Mouse (Mus musculus): ENCODE measurements around the gene Haus5. TPM values are rescaled to one million over a fixed set of nuclear protein-coding genes. Genes with fewer than 3 reads are reported as not detected.

Haus5 gene
- polyA plus RNA-seq, 1 experiment from 2014 or later = 35.8 TPM

GRCm38 (mm10) chr7:30614454-30614853, 50.3 kb downstream of the Haus5 start:
- DNase-seq (ENCODE audit: low spot score) = no peak
- 73% methylated on average over 2 of the region's 2 CpGs for WGBS
- H3K4me3 ChIP-seq (ENCODE audit: low read depth, low read length) = no peak overlapping the region
- no peaks in the 10 kb centered on the region for H3K9me3 ChIP-seq (replicated peaks; ENCODE audit: control insufficient read depth, low read length)
- no peak for ATAC-seq
- peaks cover 42% of the 10 kb centered on the region for H3K36me3 ChIP-seq (ENCODE audit: control insufficient read depth, insufficient read depth, low read length)
- no peak overlapping the region for H3K9ac ChIP-seq (ENCODE audit: low read length)
- H3K4me1 ChIP-seq (ENCODE audit: control insufficient read depth, insufficient read depth, low read length) = no peaks in the 10 kb centered on the region
- no peaks in the 10 kb centered on the region for H3K27me3 ChIP-seq (replicated peaks; ENCODE audit: control insufficient read depth, insufficient read depth, low read length)
- H3K27ac ChIP-seq (ENCODE audit: low read depth, low read length) = no peak overlapping the region
- no peak overlapping the region for H3K4me2 ChIP-seq (ENCODE audit: low read length)

GRCm38 (mm10) chr7:30613529-30614112, 51.2 kb downstream of the Haus5 start:
- Histone ChIP-seq H3K9me3 (replicated peaks; ENCODE audit: control insufficient read depth, low read length) (no peaks in the 10 kb centered on the region), H3K36me3 (ENCODE audit: control insufficient read depth, insufficient read depth, low read length) (peaks cover 33% of the 10 kb centered on the region), H3K4me3 (ENCODE audit: low read depth, low read length) (no peak overlapping the region), H3K4me2 (ENCODE audit: low read length) (no peak overlapping the region), H3K9ac (ENCODE audit: low read length) (no peak overlapping the region), H3K27ac (ENCODE audit: low read depth, low read length) (no peak overlapping the region), H3K4me1 (ENCODE audit: control insufficient read depth, insufficient read depth, low read length) (no peaks in the 10 kb centered on the region), H3K27me3 (replicated peaks; ENCODE audit: control insufficient read depth, insufficient read depth, low read length) (no peaks in the 10 kb centered on the region)
- DNase-seq (ENCODE audit: low spot score) = peak; percentile 65
- WGBS = 23% methylated on average over 14 of the region's 14 CpGs
- ATAC-seq = peak; percentile 46; the same call in 1 of the 2 replicates

- H3K9me3 ChIP-seq (replicated peaks; ENCODE audit: control insufficient read depth, low read length) = no peaks in the 10 kb centered on the region
- 84% methylated on average over 8 of the region's 8 CpGs for WGBS
- H3K4me1 ChIP-seq (ENCODE audit: control insufficient read depth, insufficient read depth, low read length) = no peaks in the 10 kb centered on the region
- H3K9ac ChIP-seq (ENCODE audit: low read length) = no peak within 1 kb of the TSS
- H3K27ac ChIP-seq (ENCODE audit: low read depth, low read length) = no peak within 1 kb of the TSS
- H3K4me2 ChIP-seq (ENCODE audit: low read length) = no peak within 1 kb of the TSS
- no peak within 1 kb of the TSS for H3K4me3 ChIP-seq (ENCODE audit: low read depth, low read length)
- no peak for DNase-seq (ENCODE audit: low spot score)
- H3K36me3 ChIP-seq (ENCODE audit: control insufficient read depth, insufficient read depth, low read length) = peaks cover 25% of the 10 kb centered on the region
- no peak for ATAC-seq
- no peaks in the 10 kb centered on the region for H3K27me3 ChIP-seq (replicated peaks; ENCODE audit: control insufficient read depth, insufficient read depth, low read length)
These were observed 52.0 kb downstream of the Haus5 start, which contains the start of gene Upk1a for GRCm38 (mm10) chr7:30612654-30613402. TSS of gene Upk1a (minus strand) at chr7:30612847.

DNA sequence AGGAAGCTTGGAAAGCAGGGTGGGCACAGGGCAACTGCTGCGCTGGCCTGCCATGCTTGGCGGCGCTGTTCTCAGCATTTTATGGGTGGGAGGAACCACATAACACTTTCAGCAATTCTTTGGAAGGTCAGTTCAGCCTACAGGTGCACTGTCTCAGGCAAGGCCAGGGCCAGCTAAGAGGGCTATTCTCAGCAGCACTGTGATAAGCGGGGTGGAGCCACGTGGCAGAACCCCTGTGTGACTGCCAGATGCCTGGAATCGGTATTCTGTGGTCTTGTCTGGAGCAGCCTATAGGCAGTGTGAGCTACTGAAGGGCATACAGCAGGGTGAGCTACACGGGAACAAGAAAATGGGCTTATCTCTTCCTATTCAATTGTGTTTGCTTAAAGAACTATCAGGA, 54.8 kb downstream of the Haus5 start:
- Histone ChIP-seq H3K9me3 (replicated peaks; ENCODE audit: control insufficient read depth, low read length) (no peaks in the 10 kb centered on the region), H3K27me3 (replicated peaks; ENCODE audit: control insufficient read depth, insufficient read depth, low read length) (no peaks in the 10 kb centered on the region), H3K4me1 (ENCODE audit: control insufficient read depth, insufficient read depth, low read length) (no peaks in the 10 kb centered on the region), H3K4me3 (ENCODE audit: low read depth, low read length) (no peak overlapping the region), H3K4me2 (ENCODE audit: low read length) (no peak overlapping the region), H3K27ac (ENCODE audit: low read depth, low read length) (no peak overlapping the region), H3K36me3 (ENCODE audit: control insufficient read depth, insufficient read depth, low read length) (0 out of 2 replicates have a peak, but pooled peaks cover under 1% of the 10 kb centered on the region), H3K9ac (ENCODE audit: low read length) (no peak overlapping the region; the same call in 1 of the 2 replicates)
- DNase-seq (ENCODE audit: low spot score) = no peak
- 63% methylated on average over 7 of the region's 7 CpGs for WGBS
- no peak for ATAC-seq

DNA sequence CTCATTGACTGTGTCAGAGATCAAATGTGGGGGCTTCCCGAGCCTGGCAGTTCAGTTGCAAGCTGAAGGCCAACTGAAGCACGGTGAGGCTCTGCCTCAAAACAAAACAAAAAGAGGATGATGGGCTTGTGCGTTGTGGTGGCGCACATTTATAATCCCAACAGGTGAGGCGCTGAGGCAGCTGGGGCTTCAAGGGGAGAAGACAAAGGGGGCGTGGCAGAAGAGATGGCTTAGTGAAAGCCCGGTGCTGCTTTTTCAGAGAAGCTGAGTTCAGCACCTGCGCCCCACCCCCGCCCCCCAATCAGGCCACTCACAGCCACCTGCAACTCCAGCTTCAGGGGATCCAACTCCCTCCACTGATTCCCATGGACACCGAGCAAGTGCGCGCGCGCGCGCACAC, 56.3 kb downstream of the Haus5 start:
- no peaks in the 10 kb centered on the region for H3K4me1 ChIP-seq (ENCODE audit: control insufficient read depth, insufficient read depth, low read length)
- H3K4me2 ChIP-seq (ENCODE audit: low read length) = no peak overlapping the region
- H3K36me3 ChIP-seq (ENCODE audit: control insufficient read depth, insufficient read depth, low read length) = no peaks in the 10 kb centered on the region
- H3K4me3 ChIP-seq (ENCODE audit: low read depth, low read length) = no peak overlapping the region
- no peak for ATAC-seq
- no peaks in the 10 kb centered on the region for H3K9me3 ChIP-seq (replicated peaks; ENCODE audit: control insufficient read depth, low read length)
- peak overlapping the region; percentile 5; the same call in 1 of the 2 replicates for H3K9ac ChIP-seq (ENCODE audit: low read length)
- no peak overlapping the region for H3K27ac ChIP-seq (ENCODE audit: low read depth, low read length)
- DNase-seq (ENCODE audit: low spot score) = no peak
- WGBS = 48% methylated on average over 16 of the region's 16 CpGs
- H3K27me3 ChIP-seq (replicated peaks; ENCODE audit: control insufficient read depth, insufficient read depth, low read length) = no peaks in the 10 kb centered on the region

DNA sequence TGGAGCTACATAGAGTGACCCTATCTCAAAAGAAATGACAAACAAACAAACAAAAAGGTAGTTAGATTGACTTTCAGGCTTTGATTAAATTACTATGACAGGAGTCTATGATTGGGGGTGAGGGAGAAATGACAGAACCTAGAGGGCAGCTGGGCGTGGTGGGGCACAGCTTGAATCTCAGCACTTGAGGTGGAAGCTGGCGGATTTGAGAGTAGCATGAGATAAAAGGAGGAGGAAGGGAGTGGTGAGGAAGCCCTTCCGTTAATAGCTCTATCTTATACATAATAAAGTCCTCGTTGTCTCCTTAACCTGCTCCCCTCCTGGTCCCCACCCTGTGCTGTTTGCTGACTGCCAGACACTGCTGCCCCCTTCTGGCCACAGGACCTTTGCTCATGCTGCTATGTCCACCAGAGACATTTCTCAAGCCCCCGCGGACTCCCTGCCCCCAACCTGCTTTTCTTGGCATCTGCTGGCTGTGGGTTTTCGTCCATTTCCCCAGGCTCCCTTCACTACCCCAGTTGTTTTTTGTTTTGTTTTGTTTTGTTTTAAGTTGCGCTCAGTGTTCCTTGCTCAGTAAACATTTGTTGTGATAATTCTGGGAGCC, 57.0 kb downstream of the Haus5 start:
- Histone ChIP-seq H3K4me3 (ENCODE audit: low read depth, low read length) (no peak overlapping the region), H3K27me3 (replicated peaks; ENCODE audit: control insufficient read depth, insufficient read depth, low read length) (no peaks in the 10 kb centered on the region), H3K9ac (ENCODE audit: low read length) (no peak overlapping the region; the same call in 1 of the 2 replicates), H3K4me2 (ENCODE audit: low read length) (no peak overlapping the region), H3K27ac (ENCODE audit: low read depth, low read length) (no peak overlapping the region), H3K4me1 (ENCODE audit: control insufficient read depth, insufficient read depth, low read length) (no peaks in the 10 kb centered on the region), H3K36me3 (ENCODE audit: control insufficient read depth, insufficient read depth, low read length) (no peaks in the 10 kb centered on the region), H3K9me3 (replicated peaks; ENCODE audit: control insufficient read depth, low read length) (no peaks in the 10 kb centered on the region)
- ATAC-seq (peak; percentile 42; the same call in 1 of the 2 replicates), DNase-seq (ENCODE audit: low spot score) (peak; percentile 54)
- WGBS = 31% methylated on average over 8 of the region's 8 CpGs

DNA sequence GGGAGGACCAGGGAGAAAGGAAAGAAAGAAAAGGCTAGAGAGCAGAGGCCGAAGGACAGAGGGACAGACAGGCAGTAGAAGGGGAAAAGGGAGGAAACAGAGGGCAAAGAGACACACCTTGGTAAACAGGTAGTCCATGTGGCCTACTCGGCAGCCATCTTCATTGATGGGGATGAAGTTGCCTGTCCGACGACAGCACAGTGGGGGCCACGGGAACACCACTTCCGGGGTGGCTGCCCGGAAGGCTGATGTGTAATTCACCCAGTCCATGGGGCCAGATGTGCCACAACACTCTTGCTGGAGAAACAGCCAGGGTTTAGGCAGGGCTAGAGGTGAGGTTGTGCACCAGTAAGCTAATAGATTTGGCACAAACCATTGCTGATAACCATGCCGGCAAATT, 59.9 kb downstream of the Haus5 start:
- ATAC-seq (no peak), DNase-seq (ENCODE audit: low spot score) (no peak)
- Histone ChIP-seq H3K27me3 (replicated peaks; ENCODE audit: control insufficient read depth, insufficient read depth, low read length) (no peaks in the 10 kb centered on the region), H3K9ac (ENCODE audit: low read length) (no peak overlapping the region), H3K4me1 (ENCODE audit: control insufficient read depth, insufficient read depth, low read length) (no peaks in the 10 kb centered on the region), H3K4me3 (ENCODE audit: low read depth, low read length) (no peak overlapping the region), H3K36me3 (ENCODE audit: control insufficient read depth, insufficient read depth, low read length) (no peaks in the 10 kb centered on the region), H3K9me3 (replicated peaks; ENCODE audit: control insufficient read depth, low read length) (no peaks in the 10 kb centered on the region), H3K27ac (ENCODE audit: low read depth, low read length) (no peak overlapping the region), H3K4me2 (ENCODE audit: low read length) (no peak overlapping the region)
- 87% methylated on average over 8 of the region's 8 CpGs for whole genome bisulfite sequencing

DNA sequence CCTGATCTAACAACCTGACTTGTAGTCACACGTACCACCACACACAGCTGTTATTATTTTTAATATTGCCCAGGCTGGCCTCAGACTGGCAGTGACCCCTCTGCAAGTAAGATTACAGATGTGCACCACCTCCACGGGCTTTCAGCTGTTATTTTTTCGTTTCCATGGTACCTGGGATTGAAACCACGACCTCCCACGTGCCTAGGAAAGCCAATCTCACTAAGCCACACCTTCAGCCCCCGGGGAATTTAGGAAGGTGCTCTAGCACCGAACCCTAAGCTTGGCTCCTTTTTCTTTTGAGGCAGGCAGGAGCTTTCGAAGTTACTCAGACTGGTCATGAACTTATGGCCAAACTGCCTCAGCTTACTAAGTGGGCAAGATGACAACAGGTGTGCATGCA, 60.4 kb downstream of the Haus5 start:
- Histone ChIP-seq H3K4me1 (ENCODE audit: control insufficient read depth, insufficient read depth, low read length) (no peaks in the 10 kb centered on the region), H3K4me2 (ENCODE audit: low read length) (no peak overlapping the region), H3K4me3 (ENCODE audit: low read depth, low read length) (no peak overlapping the region), H3K36me3 (ENCODE audit: control insufficient read depth, insufficient read depth, low read length) (no peaks in the 10 kb centered on the region), H3K27ac (ENCODE audit: low read depth, low read length) (no peak overlapping the region), H3K27me3 (replicated peaks; ENCODE audit: control insufficient read depth, insufficient read depth, low read length) (no peaks in the 10 kb centered on the region), H3K9ac (ENCODE audit: low read length) (no peak overlapping the region), H3K9me3 (replicated peaks; ENCODE audit: control insufficient read depth, low read length) (no peaks in the 10 kb centered on the region)
- no peak for DNase-seq (ENCODE audit: low spot score)
- 58% methylated on average over 8 of the region's 8 CpGs for WGBS
- ATAC-seq = no peak
